Mouse (Mus musculus): ENCODE measurements around the gene Angel2. TPM values are rescaled to one million over a fixed set of nuclear protein-coding genes. Genes with fewer than 3 reads are reported as not detected.

Gene Angel2
- total RNA-seq, 2 experiments from 2014 or later = 21.5 to 22.5 TPM

DNA sequence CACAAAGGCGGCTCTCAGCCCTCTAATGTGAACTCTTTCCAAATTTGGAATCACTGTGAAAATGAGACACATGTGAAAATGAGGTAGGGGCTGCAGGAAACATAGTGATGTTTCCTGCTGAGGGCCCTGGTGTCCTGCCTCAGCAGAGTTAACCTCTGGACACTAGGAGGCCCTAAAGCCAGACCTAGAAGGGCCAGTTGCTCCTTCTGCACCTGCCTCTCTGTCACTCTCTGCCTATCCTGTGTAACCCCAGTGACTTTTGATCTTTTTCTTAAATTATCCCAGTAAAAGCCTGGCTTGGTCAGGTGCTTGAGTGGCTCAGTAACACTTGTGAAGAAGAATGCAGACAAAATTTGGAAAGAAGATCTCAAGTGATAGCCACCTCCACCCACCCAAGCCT is 49.9 kb downstream of the Angel2 start:
- no peak for DNase-seq
- intact Hi-C loops (cut with DNase I; ENCODE audit: low total_unique reads) = no loop called here

DNA sequence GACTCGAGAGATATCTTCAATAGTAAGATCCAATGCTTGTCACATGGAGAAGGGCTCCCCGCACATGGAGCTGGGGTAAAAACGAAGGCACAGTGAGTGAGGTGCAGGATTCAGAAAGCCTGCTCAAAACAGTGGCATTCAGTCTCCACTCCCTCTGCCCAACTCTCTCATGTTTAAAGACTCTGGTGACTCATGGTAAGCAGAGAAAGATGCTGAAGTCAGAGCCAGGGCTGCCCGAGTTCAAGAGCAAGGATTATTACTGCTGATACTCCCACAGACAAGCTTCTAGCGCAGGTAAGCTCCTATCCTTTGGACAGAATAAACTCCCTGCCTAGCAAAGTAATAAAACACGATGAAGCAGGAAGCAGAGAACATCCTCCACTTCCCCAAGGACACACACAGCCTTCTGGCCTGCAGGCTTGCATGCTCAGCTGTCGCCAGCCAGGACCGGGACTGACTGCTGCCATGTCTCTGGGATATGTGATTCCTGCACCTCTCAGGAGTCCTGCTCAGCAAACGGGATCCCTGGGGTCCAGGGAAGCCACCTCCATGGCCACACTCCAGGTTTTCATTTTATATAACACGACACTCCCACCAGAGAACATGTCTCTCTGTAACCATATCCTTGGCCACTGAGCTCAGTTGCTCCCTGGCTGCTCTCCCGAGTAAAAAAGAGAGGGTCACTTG is 52.1 kb downstream of the Angel2 start:
- intact Hi-C loops (cut with DNase I; ENCODE audit: low total_unique reads) = no loop called here
- peak; percentile 36 for DNase-seq

DNA sequence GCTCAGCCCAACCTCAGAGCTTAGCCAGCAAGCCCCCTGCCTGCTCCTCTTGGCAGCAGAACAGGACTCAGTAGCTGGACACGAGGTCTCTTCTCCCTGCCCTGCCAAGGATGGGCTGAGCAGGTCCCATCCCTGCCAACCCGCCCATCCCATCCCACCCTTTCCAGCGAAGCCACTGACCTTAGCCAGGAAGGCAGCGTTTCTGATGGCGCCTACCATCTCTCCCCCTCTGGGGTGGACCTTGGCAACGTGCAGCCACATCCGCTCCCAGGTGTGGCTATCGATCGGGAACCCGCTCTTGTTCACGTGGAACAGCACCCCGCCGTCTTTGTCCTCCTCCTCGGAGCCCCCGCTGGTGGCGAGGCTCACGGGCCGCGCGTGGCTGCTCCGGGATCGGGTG is 53.1 kb downstream of the Angel2 start:
- DNase-seq = no peak
- intact Hi-C loops (cut with DNase I; ENCODE audit: low total_unique reads) = no loop called here

DNA sequence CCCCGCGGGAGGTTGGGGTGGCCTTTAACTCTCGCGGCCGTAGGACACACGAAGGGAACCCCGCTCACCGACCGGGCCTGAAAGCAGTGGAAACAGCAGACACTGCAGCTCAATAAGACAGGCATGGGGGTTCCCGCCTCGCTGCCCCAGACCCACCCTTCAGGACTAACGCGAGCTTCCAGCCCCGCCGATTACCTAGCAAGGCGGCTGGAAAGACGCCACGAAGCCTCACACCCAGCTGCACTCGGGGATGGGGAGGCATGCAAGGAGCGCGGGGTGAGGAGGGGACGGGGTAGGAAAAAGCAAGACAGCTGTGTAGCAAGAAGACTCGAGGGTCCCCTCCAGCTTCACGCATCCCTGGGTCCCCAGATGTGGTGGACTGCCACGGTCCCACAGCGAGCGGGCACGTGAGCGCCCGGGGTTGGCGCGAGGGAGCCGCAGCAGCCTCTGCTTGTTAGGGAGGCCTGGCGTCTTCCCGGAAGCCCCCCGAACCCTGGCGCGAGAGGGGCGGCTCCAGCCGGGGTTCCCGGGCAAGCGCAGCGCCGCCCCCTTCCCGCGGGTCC is 53.7 kb downstream of the Angel2 start:
- intact Hi-C loops (cut with DNase I; ENCODE audit: low total_unique reads) = no loop called here
- DNase-seq = peak; percentile 38

DNA sequence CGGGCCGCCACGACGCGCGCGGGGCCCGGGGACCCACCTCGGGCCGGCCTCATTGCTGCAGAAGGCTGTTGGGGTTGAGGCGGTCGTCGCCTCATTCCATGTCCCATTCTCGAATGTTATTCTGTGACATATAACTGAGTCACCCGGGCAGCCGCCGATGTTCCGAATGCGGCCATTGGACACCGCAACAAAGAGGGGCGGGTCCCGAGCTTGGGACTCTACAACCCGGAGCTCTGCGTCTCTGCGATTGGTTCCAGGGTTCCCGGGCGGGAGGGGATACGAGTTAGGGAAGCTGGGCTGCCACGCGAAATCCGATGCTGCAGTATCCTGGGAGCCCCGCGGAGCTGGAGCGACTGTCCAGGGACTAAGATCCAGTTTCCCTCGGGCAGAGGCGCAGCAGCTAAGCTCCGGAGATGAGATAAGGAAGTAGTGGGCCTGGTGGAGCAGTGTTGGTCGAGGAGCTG is 54.2 kb downstream of the Angel2 start, which contains the start of gene Vash2:
TSS of gene Vash2 (minus strand) at position 197 of the 464 bp plus-strand sequence.
- peak; percentile 92 for DNase-seq
- intact Hi-C loops (cut with DNase I; ENCODE audit: low total_unique reads) = no loop called here

DNA sequence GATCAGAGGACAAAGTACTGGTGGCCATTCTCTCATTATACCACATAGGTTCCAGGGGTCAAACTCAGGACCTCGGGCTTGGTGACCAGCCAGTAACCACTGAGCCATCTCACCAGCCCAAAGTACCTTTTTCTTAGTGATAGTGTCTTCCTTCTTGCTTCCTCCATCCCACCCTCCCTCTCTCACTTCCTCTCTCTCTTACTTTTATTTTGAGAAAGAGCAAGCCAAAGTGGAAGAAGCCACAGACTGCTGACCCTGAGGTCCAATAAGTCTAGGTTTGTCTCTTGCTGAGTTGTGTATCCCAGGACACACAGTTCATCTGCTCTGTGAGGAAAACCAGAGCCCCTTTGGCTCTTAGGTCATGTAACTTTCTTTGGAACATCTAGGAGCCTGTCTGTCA is 55.6 kb downstream of the Angel2 start:
- DNase-seq = no peak
- intact Hi-C loops (cut with DNase I; ENCODE audit: low total_unique reads) = no loop called here

DNA sequence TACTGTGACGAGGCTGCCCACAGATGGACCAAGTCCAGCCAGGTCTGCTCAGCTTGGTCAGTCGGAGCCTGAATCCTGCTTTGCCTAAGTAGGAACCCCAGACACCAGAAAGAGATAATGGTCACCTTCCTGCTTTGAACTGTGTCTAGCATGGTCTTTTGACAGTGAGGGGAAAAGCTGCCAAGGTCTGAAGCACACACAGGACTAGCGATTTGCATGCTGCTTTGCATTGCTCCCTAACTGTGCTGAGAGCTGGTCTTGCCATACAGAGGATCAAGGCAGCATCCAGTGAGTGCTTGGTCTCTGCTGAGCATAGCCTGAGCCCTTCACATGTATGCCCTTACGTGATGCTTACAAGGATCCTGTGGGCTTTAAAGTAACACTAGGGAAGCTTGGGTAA is 56.5 kb downstream of the Angel2 start:
- intact Hi-C loops (cut with DNase I; ENCODE audit: low total_unique reads) = no loop called here
- DNase-seq = no peak

DNA sequence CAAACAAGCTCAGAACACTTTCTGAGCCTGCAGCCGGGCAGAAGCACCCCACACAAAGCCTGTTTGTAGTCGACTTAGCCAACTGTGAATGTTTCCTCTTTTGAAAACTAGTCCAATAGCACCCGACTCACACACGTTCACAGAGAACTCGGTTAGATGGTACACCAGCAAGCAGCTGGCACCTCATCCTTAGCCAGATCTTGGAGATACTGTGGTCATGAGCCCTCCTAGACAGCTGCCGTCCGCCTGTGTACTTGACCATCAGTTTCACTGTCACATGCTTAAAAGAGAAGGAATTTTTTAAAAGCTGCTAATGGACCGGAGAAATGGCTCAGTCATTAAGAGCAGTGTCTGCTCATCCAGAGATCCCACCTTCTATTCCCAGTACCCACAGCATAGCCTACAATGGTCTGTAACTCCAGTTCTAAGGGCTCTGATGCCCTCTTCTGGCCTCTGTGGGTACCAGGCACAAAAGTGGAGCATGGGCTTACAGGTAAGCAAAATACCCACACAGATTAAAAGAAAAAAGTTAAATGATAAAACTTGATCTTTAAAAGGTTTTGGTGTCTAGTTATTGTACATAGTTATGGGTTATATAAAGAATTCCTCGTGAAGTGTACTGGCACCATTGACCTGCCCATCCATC is 64.6 kb downstream of the Angel2 start:
- no peak for DNase-seq
- intact Hi-C loops (cut with DNase I; ENCODE audit: low total_unique reads) = loop anchor here (5.0 kb wide), 1 partner anchor 32 kb away; no protein-coding TSS in a partner anchor

DNA sequence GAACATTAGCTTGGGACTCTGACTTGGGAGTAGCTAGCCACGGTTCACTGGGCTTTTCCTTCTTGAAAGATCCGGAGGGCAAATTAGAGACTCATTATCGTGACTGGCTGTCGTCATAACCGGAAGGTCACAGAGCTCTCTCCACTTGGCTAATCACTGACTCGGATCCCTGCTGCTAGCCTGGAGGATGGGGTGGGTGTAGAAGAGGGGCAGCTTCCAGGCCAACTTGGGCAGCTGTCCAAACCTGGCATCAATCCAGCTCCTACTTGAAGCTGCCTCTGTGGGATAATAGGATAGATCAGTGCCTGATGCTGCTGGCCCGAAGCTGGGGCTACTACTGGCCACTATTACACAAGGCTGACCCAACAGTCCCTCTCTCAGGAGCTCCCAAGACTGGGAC is 70.6 kb downstream of the Angel2 start:
- intact Hi-C loops (cut with DNase I; ENCODE audit: low total_unique reads) = no loop called here
- DNase-seq = peak; percentile 62

DNA sequence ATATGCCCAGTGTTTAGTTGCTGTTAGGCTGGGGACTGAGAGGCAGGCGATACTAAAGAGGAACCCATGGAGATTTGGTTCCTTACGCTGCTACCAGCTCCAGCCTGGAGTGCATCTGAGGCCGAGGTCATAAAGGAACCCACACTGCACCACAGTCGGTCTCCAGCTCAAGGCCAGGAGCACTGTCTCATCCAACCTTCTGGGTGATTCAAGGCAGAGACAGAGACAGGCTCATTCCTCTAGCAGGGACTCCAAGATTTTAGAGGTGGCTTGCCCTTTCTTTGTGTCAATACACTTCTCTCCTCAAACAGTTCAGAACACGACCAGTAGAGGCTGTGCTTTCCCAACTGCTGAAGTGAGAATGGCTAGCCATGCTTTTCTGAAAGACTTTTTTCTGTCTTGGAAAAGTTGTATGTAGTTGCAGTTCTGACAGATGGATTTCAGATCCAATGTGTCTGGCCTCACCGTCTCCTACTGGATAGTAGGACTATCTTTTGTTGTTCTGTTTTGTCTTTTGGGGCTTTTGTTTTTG is 71.5 kb downstream of the Angel2 start:
- intact Hi-C loops (cut with DNase I; ENCODE audit: low total_unique reads) = no loop called here
- DNase-seq = no peak

Other genes starting within 250 kb of the Angel2 start
- gene Rps6kc1, start 13.3 kb upstream of the Angel2 start, total RNA-seq (2021) = 10 to 100 TPM; 13.3 to 14.8 TPM
- 1 to 10 TPM; 2.6 to 5.6 TPM for gene Vash2, start 54.2 kb downstream of the Angel2 start, total RNA-seq (2021)
- 10 to 100 TPM in 1 of 2 experiments, 1 to 10 TPM in 1; 9.3 to 14.5 TPM for gene Flvcr1, start 101.0 kb downstream of the Angel2 start, total RNA-seq (2021)
- not detected for gene Spata45, start 111.5 kb downstream of the Angel2 start, total RNA-seq (2021)
- 10 to 100 TPM; 12.2 to 17.0 TPM for gene Tatdn3, start 137.8 kb downstream of the Angel2 start, total RNA-seq (2021)
- gene Nsl1, start 137.9 kb downstream of the Angel2 start, total RNA-seq (2021) = 1 to 10 TPM in 1 of 2 experiments, under 1 TPM in 1; 0.66 to 1.1 TPM
- gene Batf3, start 172.7 kb downstream of the Angel2 start, total RNA-seq (2021) = under 1 TPM in 1 of 2 experiments, not detected in 1; 0.53 TPM
- not detected for gene Fam71a, start 239.7 kb downstream of the Angel2 start, total RNA-seq (2021)